Mouse (Mus musculus) inflammation-experienced regulatory T-cells, adult 6 months (primary cell): ENCODE measurements at regions not wholly inside any gene's neighbourhood (a gene's known extent, or its start where the extent isn't known, plus 50 kb on each side); places are given as distances from the start of the nearest gene placed in this dataset.

Experiments
- ATAC-seq: one replicate; pipeline ENCODE4 v1.8.0; 2017

DNA sequence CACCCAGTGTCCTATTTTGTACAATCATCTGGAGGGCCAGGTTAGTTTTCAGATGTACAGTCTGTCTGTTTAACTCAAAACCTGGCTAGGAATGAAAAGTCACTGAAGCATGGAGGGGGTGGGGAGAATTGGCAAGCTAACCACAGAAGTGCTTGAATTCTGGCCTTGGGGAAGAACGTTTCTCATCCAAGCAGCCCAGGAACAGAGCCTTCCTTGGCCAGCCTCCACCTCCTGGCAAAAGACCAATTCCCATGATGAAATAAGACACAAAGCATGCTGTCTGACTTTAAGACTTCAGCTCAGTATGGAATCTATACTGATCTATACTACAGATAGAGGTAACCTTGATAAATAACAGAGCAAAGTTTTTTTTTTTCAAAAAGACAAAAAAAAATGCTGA lies 80.3 kb upstream of the Zfp648 start:
- ATAC-seq = no peak

DNA sequence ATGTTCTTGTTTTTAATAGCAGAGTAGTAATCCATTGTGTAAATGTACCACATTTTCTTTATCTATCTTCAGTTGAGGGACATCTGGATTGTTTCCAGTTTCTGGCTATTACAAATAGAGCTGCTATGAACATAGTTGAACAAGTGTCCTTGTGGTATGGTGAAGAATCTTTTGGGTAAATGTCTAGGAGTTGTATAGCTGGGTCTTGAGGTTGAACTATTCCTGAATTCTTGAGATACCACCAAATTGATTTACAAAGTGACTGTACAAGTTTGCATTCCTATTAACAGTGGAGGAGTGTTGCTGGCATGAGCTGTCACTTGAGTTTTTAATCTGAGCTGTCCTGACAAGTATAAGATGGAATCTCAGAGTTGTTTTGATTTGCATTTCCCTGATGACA lies 76.0 kb upstream of the Zfp648 start:
- ATAC-seq = no peak

DNA sequence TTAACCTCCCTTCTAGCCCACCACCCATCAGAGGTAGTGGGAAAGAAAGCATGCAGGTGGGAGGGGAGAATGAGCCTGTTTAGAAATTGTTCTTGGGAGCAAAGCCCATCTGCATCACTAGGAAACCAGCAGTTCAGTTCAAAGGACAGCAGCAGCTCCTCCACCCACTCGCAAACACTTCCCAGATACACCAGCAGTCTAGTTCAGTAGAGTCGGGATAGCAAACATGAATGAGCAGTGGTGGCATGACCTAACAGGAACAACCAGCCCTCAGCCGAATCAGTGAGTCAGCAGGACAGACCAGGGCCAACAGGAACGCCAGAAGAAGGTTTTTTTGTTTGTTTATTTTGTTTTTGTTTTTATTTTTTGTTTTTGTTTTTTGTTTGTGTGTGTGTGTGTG lies 74.5 kb upstream of the Zfp648 start:
- no peak for ATAC-seq

DNA sequence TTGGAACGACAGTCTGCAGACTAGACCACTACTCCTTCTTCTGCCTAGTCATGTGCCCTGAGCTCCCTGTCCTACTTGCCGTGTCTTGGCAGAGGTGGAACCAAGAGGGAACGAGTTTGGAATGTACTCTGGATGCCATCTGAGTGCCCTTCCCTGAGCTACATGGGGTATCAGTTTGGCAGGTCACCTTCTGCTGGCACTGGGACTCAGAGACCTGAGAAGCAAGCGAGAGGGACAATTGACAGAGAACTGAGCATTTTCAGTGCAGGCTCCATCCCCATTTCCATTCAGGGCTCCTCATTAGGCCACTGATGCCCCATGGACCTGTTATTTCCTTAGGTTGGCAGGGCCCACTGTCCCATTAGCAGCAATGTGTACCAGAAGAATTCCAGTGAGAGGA lies 61.5 kb upstream of the Zfp648 start:
- ATAC-seq = no peak

DNA sequence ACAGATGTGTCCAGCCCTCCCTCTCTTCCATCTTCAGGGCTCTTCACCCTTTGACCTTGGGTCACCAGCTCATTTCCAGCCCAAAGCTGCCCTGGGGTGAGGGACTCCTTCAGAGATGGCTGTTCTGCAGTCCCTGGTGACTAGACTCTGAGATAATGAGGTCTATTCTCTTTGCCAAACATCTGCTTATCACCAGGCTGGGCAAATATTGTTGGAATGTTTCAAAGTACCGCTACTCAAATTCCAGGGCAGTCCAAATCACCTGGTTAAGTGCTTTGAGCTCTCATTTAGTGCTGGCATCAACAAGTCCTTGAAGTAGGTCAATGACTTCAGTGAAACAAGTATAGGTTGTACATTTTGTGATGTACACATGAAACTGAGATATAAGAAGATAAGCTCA lies 57.3 kb upstream of the Zfp648 start:
- ATAC-seq = no peak

DNA sequence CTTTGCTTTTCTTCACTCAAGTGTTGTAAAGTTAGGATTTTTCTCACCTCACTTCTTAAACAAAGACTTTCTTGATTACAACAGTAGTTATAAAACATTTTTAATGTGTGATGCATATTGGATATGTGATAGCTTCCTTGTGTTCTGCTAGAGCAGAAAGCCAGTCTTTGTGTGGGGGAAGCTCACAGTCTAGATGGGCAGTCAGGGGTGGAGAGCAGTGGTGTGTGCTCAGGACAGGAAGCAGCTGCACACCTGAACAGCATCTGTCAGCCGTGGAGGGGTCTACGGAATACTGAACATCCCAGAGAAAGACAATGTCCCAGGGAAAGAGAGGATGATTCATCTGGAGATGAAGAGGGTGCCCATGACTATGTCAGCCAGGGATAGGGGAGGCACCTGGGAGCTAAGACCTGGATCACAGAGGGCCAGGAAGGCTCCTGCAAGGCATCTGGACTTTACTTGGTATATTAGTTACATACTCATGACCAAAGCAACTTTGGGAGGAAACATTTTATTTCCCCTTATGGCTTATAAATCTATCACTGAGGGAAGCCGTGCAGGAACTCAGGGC lies 53.9 kb upstream of the Zfp648 start:
- no peak for ATAC-seq

DNA sequence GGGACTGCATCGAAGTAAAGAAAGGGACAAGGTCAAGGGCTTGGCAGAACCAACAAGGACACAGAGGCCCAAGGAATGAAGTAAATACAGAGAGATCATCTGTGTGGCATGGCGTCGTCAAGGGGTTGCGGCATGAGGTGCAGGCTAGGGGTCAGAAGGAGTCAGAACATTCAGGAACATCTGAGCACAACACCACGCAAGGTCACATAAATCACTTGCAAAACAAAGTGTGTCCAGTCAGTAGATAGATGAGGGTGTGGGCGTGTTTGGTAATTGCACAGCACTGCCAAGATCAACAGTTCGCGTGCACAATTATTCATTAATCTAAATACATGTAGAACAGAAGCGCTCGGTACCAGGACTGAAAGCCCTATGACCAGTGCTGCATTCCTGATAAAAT lies 52.0 kb upstream of the Zfp648 start:
- no peak for ATAC-seq

DNA sequence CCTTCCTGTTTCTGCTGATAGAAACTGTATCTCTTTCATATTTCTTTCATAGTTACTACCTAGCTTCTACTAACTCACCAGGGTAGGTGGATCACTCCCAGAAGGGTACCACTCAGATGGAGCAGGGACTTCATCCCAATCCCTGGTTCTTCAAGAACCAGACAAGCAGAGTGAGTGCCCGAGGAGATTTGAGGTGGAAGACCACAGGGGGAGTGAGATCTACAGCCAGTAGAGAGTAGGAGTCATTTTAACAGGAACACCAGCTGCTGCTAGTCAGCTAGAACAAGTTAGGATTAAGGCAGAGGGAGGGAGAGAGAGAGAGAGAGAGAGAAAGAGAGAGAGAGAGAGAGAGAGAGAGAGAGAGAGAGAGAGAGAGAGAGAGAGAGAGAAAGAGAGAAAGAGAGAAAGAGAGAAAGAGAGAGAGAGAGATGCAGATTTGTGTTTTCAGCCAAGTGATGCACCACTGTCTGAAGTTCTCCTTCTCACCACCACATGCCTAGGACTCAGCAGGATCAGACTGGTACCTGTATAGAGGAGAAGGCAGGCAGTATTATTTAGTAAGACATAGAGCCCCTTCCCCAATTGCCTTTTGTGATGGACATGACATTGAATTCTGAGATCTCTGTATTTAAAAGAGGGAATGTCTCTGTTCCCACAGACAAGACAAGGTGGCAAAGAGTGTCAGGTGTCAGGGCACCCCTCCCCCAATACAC lies 51.4 kb upstream of the Zfp648 start:
- ATAC-seq = no peak

DNA sequence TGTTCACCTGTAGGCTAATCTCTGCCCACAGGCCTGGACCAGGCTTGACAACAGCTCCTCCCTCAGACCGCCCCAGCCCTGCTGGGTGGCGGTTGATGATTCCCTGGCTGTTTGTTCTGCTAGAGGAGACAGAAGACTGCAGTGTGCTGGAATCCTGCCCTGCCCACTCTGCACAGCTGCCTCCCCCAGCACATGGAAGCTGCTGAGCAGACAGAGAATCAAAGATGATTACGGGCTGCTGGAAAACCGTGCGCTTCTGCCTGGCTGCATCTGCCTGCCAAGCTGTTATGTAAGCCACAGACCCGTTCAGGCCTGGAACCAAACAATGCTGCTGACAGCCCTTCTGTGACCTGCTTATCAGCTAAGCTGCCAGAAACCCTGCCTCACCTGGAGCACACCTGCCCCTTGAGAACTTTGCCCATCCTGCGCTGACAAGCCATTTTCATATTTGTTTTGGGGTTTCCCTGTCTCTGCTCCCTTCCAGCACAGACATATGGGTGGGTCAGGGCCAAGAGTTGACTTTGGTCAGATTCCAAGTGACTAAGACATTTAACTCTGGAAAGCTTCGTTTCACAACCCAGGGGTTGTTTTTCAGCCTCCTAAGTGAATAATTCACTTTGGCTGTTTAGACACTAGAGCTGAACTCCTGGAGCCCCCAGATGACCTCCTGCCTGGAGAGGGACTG lies 50.7 kb upstream of the Zfp648 start:
- no peak for ATAC-seq
